Mouse (Mus musculus): Measurements from ENCODE around the gene Naa38. TPM values are rescaled to one million over a fixed set of nuclear protein-coding genes. Genes with fewer than 3 reads are reported as not detected.

The Naa38 gene
- polyA plus RNA-seq, 1 experiment from 2014 or later = 132 TPM

DNA sequence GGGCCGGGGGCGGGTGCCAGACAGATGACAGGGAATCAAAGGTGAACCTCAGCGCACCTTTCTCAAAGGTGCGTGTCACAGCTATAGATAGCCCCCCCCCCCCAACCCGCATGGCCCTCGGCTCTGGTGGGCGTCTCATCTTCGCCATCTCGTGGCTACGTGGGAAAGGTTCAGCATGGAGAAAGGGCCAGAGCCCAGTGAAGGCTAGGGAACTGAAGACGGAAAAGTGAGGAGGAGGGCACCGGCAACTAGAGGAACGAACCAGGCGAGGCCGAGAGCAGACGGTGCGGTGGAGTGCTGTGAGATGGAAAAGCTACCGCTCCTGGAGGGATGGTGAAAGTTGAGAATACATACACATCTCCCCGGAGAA is 24.1 kb downstream of the Naa38 start:
- Histone ChIP-seq H3K4me3 (ENCODE audit: low read depth, low read length) (peak overlapping the region; percentile 83), H3K9me3 (ENCODE audit: control insufficient read depth, low read length) (no peaks in the 10 kb centered on the region), H3K36me3 (ENCODE audit: control insufficient read depth, insufficient read depth, low read length) (no peaks in the 10 kb centered on the region), H3K27me3 (ENCODE audit: control insufficient read depth, insufficient read depth, low read length) (peaks cover 14% of the 10 kb centered on the region; the same call in 1 of the 2 replicates), H3K4me1 (ENCODE audit: control insufficient read depth, insufficient read depth, low read length) (peaks cover 36% of the 10 kb centered on the region), H3K4me2 (ENCODE audit: low read depth, low read length) (peak overlapping the region; percentile 99), H3K9ac (replicated peaks; ENCODE audit: low read depth, low read length) (peak overlapping the region; percentile 64), H3K27ac (ENCODE audit: low read depth, low read length) (peak overlapping the region; percentile 99)
- WGBS = under 1% methylated on average over 19 of the region's 19 CpGs
- ATAC-seq (ENCODE audit: low read depth) = 0 out of 2 replicates have a peak, but pooled peaks have one; percentile 10

DNA sequence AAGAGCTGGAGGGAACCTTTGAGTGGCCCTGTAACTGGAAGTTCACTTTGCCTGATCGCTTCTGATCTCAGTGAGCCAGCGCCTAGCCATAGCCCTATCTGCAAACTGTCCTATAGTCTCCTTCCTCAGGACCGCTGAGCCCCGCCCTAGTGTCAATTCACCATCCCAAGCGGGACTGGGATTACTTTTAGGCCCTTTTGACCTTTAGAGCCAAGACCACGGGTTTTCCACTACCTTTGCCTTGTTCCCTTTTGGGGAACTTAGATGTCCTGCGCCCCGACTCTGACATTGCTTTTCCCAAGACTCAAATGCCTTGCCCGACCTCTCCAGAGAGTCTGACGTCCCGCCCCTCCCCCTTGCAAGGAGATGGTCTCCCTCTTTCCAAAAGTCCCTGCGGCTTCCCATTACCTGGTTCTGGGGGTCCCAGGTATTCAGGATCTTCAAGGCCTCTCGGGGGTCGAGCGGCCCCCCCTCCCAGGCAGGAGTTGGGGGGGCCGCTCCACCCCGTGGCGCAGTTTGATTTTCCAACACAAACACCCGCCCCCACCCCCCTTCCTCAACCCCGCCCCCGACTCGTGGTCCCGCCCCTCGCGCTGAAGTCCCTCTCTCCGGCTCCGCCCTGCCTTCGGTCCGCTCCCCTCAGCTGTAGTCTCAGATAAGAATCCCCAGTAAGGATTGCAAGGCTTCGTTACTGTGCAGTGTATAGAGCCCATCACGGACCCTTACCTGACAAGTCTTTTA is 24.7 kb downstream of the Naa38 start:
- Histone ChIP-seq H3K9ac (replicated peaks; ENCODE audit: low read depth, low read length) (peak overlapping the region; percentile 64), H3K36me3 (ENCODE audit: control insufficient read depth, insufficient read depth, low read length) (no peaks in the 10 kb centered on the region), H3K4me3 (ENCODE audit: low read depth, low read length) (peak overlapping the region; percentile 83), H3K4me2 (ENCODE audit: low read depth, low read length) (peak overlapping the region; percentile 99), H3K27ac (ENCODE audit: low read depth, low read length) (peak overlapping the region; percentile 99; the same call in 1 of the 2 replicates), H3K9me3 (ENCODE audit: control insufficient read depth, low read length) (no peaks in the 10 kb centered on the region), H3K4me1 (ENCODE audit: control insufficient read depth, insufficient read depth, low read length) (peaks cover 30% of the 10 kb centered on the region), H3K27me3 (ENCODE audit: control insufficient read depth, insufficient read depth, low read length) (peaks cover 14% of the 10 kb centered on the region; the same call in 1 of the 2 replicates)
- 1% methylated on average over 31 of the region's 31 CpGs for WGBS
- ATAC-seq (ENCODE audit: low read depth) = no peak

DNA sequence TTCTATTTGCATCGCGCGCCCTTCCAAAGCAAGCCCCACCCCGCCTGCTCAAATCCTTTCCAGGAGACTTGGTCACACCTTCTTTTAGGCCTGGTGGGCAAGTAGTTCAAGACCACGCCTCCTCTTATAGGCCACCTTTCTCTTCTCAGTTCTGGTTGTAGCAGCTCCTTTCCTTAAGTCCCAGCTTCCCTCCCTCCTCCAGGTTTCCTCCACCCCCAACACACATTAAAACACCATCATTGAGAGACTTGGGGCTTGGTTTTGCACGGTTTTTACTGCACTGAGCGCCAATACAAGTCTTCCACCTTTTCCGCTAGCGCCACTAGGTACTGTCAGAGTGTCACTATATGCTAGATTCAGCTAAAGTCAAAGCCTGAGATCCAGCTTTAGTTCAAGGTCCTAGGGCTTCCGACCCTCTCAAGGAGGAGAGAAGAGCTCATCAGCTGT is 25.3 kb downstream of the Naa38 start:
- Histone ChIP-seq H3K36me3 (ENCODE audit: control insufficient read depth, insufficient read depth, low read length) (no peaks in the 10 kb centered on the region), H3K4me3 (ENCODE audit: low read depth, low read length) (peak overlapping the region; percentile 83), H3K9ac (replicated peaks; ENCODE audit: low read depth, low read length) (0 out of 2 replicates have a peak overlapping the region, but pooled peaks have one; percentile 18), H3K4me2 (ENCODE audit: low read depth, low read length) (peak overlapping the region; percentile 99), H3K9me3 (ENCODE audit: control insufficient read depth, low read length) (no peaks in the 10 kb centered on the region), H3K27me3 (ENCODE audit: control insufficient read depth, insufficient read depth, low read length) (peaks cover 14% of the 10 kb centered on the region; the same call in 1 of the 2 replicates), H3K4me1 (ENCODE audit: control insufficient read depth, insufficient read depth, low read length) (peaks cover 28% of the 10 kb centered on the region), H3K27ac (ENCODE audit: low read depth, low read length) (no peak overlapping the region)
- WGBS = 8% methylated on average over 10 of the region's 10 CpGs
- no peak for ATAC-seq (ENCODE audit: low read depth)

- Histone ChIP-seq H3K4me3 (ENCODE audit: low read depth, low read length) (no peak overlapping the region), H3K4me2 (ENCODE audit: low read depth, low read length) (0 out of 2 replicates have a peak overlapping the region, but pooled peaks have one; percentile 99), H3K9ac (replicated peaks; ENCODE audit: low read depth, low read length) (no peak overlapping the region), H3K9me3 (ENCODE audit: control insufficient read depth, low read length) (no peaks in the 10 kb centered on the region), H3K4me1 (ENCODE audit: control insufficient read depth, insufficient read depth, low read length) (peaks cover 28% of the 10 kb centered on the region), H3K36me3 (ENCODE audit: control insufficient read depth, insufficient read depth, low read length) (no peaks in the 10 kb centered on the region), H3K27me3 (ENCODE audit: control insufficient read depth, insufficient read depth, low read length) (peaks cover 14% of the 10 kb centered on the region; the same call in 1 of the 2 replicates), H3K27ac (ENCODE audit: low read depth, low read length) (no peak overlapping the region)
- no peak for ATAC-seq (ENCODE audit: low read depth)
- WGBS = 13% methylated on average over 25 of the region's 25 CpGs
Observed at GRCm38 (mm10) chr11:69421131-69421977, 26.1 kb downstream of the Naa38 start.

GRCm38 (mm10) chr11:69422842-69423241 is 27.6 kb downstream of the Naa38 start:
- WGBS = 86% methylated on average over 10 of the region's 10 CpGs
- H3K36me3 ChIP-seq (ENCODE audit: control insufficient read depth, insufficient read depth, low read length) = no peaks in the 10 kb centered on the region
- H3K4me3 ChIP-seq (ENCODE audit: low read depth, low read length) = no peak overlapping the region
- H3K27me3 ChIP-seq (ENCODE audit: control insufficient read depth, insufficient read depth, low read length) = peaks cover 14% of the 10 kb centered on the region; the same call in 1 of the 2 replicates
- ATAC-seq (ENCODE audit: low read depth) = no peak
- H3K9me3 ChIP-seq (ENCODE audit: control insufficient read depth, low read length) = no peaks in the 10 kb centered on the region
- no peak overlapping the region for H3K4me2 ChIP-seq (ENCODE audit: low read depth, low read length)
- H3K27ac ChIP-seq (ENCODE audit: low read depth, low read length) = no peak overlapping the region
- H3K4me1 ChIP-seq (ENCODE audit: control insufficient read depth, insufficient read depth, low read length) = peaks cover 19% of the 10 kb centered on the region
- no peak overlapping the region for H3K9ac ChIP-seq (replicated peaks; ENCODE audit: low read depth, low read length)

GRCm38 (mm10) chr11:69423885-69424284 is 28.6 kb downstream of the Naa38 start:
- Histone ChIP-seq H3K4me1 (ENCODE audit: control insufficient read depth, insufficient read depth, low read length) (peaks cover 16% of the 10 kb centered on the region), H3K9me3 (ENCODE audit: control insufficient read depth, low read length) (no peaks in the 10 kb centered on the region), H3K36me3 (ENCODE audit: control insufficient read depth, insufficient read depth, low read length) (no peaks in the 10 kb centered on the region), H3K4me2 (ENCODE audit: low read depth, low read length) (no peak overlapping the region), H3K27ac (ENCODE audit: low read depth, low read length) (no peak overlapping the region), H3K27me3 (ENCODE audit: control insufficient read depth, insufficient read depth, low read length) (peaks cover 14% of the 10 kb centered on the region; the same call in 1 of the 2 replicates), H3K4me3 (ENCODE audit: low read depth, low read length) (no peak overlapping the region), H3K9ac (replicated peaks; ENCODE audit: low read depth, low read length) (no peak overlapping the region)
- WGBS = 78% methylated on average over 6 of the region's 6 CpGs
- no peak for ATAC-seq (ENCODE audit: low read depth)

GRCm38 (mm10) chr11:69426246-69426645 is 31.0 kb downstream of the Naa38 start:
- WGBS = 95% methylated on average over 2 of the region's 2 CpGs
- ATAC-seq (ENCODE audit: low read depth) = no peak
- H3K9me3 ChIP-seq (ENCODE audit: control insufficient read depth, low read length) = no peaks in the 10 kb centered on the region
- peaks cover 14% of the 10 kb centered on the region; the same call in 1 of the 2 replicates for H3K27me3 ChIP-seq (ENCODE audit: control insufficient read depth, insufficient read depth, low read length)
- no peak overlapping the region for H3K4me2 ChIP-seq (ENCODE audit: low read depth, low read length)
- H3K36me3 ChIP-seq (ENCODE audit: control insufficient read depth, insufficient read depth, low read length) = no peaks in the 10 kb centered on the region
- H3K4me3 ChIP-seq (ENCODE audit: low read depth, low read length) = no peak overlapping the region
- H3K27ac ChIP-seq (ENCODE audit: low read depth, low read length) = no peak overlapping the region
- no peak overlapping the region for H3K9ac ChIP-seq (replicated peaks; ENCODE audit: low read depth, low read length)
- H3K4me1 ChIP-seq (ENCODE audit: control insufficient read depth, insufficient read depth, low read length) = no peaks in the 10 kb centered on the region

DNA sequence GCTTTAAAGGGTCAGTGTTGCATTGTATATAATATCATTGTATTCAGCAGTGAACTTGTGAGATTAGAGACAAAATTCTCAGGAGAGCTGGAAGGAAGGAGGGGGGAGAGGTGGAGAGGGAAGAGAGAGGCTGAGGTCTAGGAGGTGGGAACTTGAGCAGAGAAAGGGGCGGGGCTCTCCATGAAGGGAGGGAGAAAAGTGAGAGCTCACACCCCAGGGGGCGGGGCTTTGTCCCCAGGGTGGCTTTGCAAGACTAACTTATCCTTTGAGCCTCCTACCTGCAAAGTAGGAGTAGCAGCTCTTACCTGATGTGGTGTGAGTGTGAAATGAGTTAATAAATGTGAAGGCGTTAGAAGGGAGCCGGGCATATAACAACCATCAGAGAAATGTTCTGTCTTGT is 33.5 kb downstream of the Naa38 start:
- Histone ChIP-seq H3K27me3 (ENCODE audit: control insufficient read depth, insufficient read depth, low read length) (no peaks in the 10 kb centered on the region), H3K27ac (ENCODE audit: low read depth, low read length) (no peak overlapping the region), H3K4me3 (ENCODE audit: low read depth, low read length) (no peak overlapping the region), H3K9ac (replicated peaks; ENCODE audit: low read depth, low read length) (no peak overlapping the region), H3K4me1 (ENCODE audit: control insufficient read depth, insufficient read depth, low read length) (0 out of 2 replicates have a peak, but pooled peaks cover 4% of the 10 kb centered on the region), H3K36me3 (ENCODE audit: control insufficient read depth, insufficient read depth, low read length) (no peaks in the 10 kb centered on the region), H3K4me2 (ENCODE audit: low read depth, low read length) (no peak overlapping the region), H3K9me3 (ENCODE audit: control insufficient read depth, low read length) (no peaks in the 10 kb centered on the region)
- WGBS = 38% methylated on average over 4 of the region's 4 CpGs
- no peak for ATAC-seq (ENCODE audit: low read depth)
